Mouse (Mus musculus) Patski (cell line): Measurements from ENCODE around the gene Hnrnph2. TPM values are rescaled to one million over a fixed set of nuclear protein-coding genes. Genes with fewer than 3 reads are reported as not detected.
A peak's percentile ranks its signal among the peaks of the same experiment; 100 is the strongest.

ENCODE experiments used
- ATAC-seq: fragments of 100-300 bp; one replicate; pipeline ENCODE4 v1.8.0; 2021
- CTCF ChIA-PET: fragments of 350-600 bp; sonication (Branson Sonifier 250); formaldehyde crosslinking; loops from one replicate; lab custom pipeline; 2022; ENCODE audit warnings: inconsistent platforms; lab: Charles Lee
- POLR2A ChIA-PET: fragments of 350-600 bp; sonication (Branson Sonifier 250); formaldehyde crosslinking; loops from one replicate; lab custom pipeline; 2022; ENCODE audit warnings: antibody characterized with exemption, inconsistent platforms; lab: Charles Lee
- DNase-seq: peaks from one replicate; pipeline ENCODE4 v3.0.0-alpha.2; 2011; ENCODE audit warnings: low read depth, low spot score
- H3K27me3 ChIP-seq: fragments of 371-371 bp; one replicate; pipeline ENCODE4 v1.5.1; 2021
- CTCF ChIP-seq: fragments of 100-300 bp; IDR thresholded peaks from one replicate; pipeline ENCODE4 v1.5.1; 2021
- in situ Hi-C: fragments of 300-500 bp; cut with MboI; formaldehyde crosslinking; loops from 3 replicates; pipeline ENCODE4 v1.11.1; 2018; ENCODE audit warnings: low pct_unique_long_range_greater_than_20kb, mixed read lengths
- polyA plus RNA-seq: library from polyadenylated mRNA; unstranded; gene quantifications from one replicate; pipeline ENCODE4 v1.2.3, GENCODE M21; 2021

The Hnrnph2 gene
- polyA plus RNA-seq, result 133 TPM

DNA sequence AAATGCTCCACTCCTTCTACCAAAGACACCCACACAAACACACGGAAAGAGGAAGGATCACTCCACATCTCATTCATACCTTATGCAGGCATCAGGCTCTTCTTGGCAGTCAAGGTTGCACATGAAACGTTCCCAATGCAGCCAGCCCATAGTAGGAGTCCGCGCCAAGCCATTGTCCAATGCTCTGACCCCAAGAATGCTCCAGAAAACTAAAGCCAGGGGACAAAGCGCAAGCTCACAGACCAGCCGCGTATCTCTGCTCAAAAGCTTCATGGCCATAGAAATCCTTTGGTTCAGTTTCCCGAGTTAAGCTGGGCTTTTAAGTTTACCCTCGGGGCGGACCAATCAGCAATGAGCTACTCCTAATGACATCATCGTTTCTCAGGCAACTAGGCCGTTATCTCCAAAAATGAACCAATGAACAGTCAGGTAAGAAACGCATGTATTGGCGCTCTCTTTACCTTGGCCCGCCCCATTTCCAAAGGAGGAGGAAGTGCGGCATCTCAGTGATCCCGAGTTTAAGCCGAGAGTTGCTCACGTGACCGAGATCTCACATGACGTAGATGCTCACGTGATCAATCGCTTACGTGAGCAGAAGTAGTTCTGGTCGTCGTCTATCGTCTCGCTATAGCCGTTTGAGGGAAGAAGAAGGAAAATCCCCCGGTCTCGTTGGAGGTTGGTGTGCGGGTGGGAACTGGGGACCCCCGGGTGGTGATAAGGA is at the start of gene Hnrnph2, which contains the start of gene Gla:
Hnrnph2 (plus strand) TSS at position 521 of the 721 bp plus-strand sequence.
Gla (minus strand) TSS at position 467 of the 721 bp plus-strand sequence.
- in situ Hi-C loops, result no loop called here
- ATAC-seq (peak; percentile 91), DNase-seq (peak; percentile 86)
- CTCF ChIA-PET, result interaction anchor here (1.1 to 2.0 kb wide), 5 partner anchors 8 to 60 kb away, joined by 3 to 9 read pairs (median 5); partner anchors contain the start of gene Rpl36a
- H3K27me3 ChIP-seq, result peaks cover 7% of the 10 kb centered on the region
- POLR2A ChIA-PET, result interaction anchor here (1.1 to 1.3 kb wide), 3 partner anchors 10 to 15 kb away, joined by 3 to 5 read pairs (median 3); partner anchors contain the start of gene Rpl36a
- no peak for TF ChIP-seq CTCF

GRCm38 (mm10) chrX:134553326-134553725 is 47.7 kb upstream of the Hnrnph2 start:
- no peak for TF ChIP-seq CTCF
- ATAC-seq (no peak), DNase-seq (no peak)
- peaks cover 3% of the 10 kb centered on the region for H3K27me3 ChIP-seq
- in situ Hi-C loops, result no loop called here
- ChIA-PET POLR2A (no interaction called here), CTCF (no interaction called here)

DNA sequence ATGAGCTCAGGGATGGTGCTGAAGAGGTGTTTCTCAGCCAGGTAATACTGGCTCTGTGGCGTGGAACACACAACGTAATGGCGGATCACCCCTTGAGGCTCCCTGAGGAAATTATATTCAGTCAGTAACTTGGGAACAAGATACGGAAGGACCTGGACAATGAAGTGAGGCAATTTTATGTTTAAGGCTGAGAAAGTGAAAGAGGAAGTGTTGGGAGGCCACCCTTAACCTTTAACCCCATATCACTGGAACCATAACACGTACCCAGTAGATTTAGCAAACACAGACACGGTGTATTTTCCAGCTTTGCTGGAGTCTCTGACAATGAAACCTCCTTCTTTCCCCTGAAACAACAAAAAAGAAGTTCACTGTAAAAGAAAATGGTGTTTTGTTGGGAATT is 46.6 kb upstream of the Hnrnph2 start:
- ChIA-PET CTCF (interaction anchor here (1.3 kb wide), 1 partner anchor 9 kb away, joined by 3 read pairs; no protein-coding TSS in a partner anchor), POLR2A (interaction anchor here (0.7 kb wide), 1 partner anchor 21 kb away, joined by 3 read pairs; no protein-coding TSS in a partner anchor)
- H3K27me3 ChIP-seq, result peaks cover 6% of the 10 kb centered on the region
- TF ChIP-seq CTCF, result no peak
- DNase-seq (no peak), ATAC-seq (no peak)
- in situ Hi-C loops, result no loop called here

- H3K27me3 ChIP-seq, result peaks cover 57% of the 10 kb centered on the region
- no peak for TF ChIP-seq CTCF
- CTCF ChIA-PET, result interaction anchor here (2.2 kb wide), 1 partner anchor 20 kb away, joined by 5 read pairs; no protein-coding TSS in a partner anchor
- POLR2A ChIA-PET, result interaction anchor here (0.6 kb wide), 1 partner anchor 1567 kb away, joined by 4 read pairs; no protein-coding TSS in a partner anchor
- no peak for ATAC-seq
- in situ Hi-C loops, result no loop called here
- no peak for DNase-seq
Measured at GRCm38 (mm10) chrX:134564326-134564725, 36.7 kb upstream of the Hnrnph2 start.

- H3K27me3 ChIP-seq, result peaks cover 44% of the 10 kb centered on the region
Measured at GRCm38 (mm10) chrX:134566536-134567222, 34.3 kb upstream of the Hnrnph2 start.

GRCm38 (mm10) chrX:134577896-134578295 is 23.1 kb upstream of the Hnrnph2 start:
- in situ Hi-C loops, result no loop called here
- CTCF ChIA-PET, result no interaction called here
- POLR2A ChIA-PET, result no interaction called here
- no peak for TF ChIP-seq CTCF
- ATAC-seq (no peak), DNase-seq (no peak)
- H3K27me3 ChIP-seq, result peaks cover 29% of the 10 kb centered on the region

More at GRCm38 (mm10) chrX:134566536-134567222, 34.3 kb upstream of the Hnrnph2 start:
- in situ Hi-C loops, result no loop called here
- ATAC-seq, result no peak
- ChIA-PET CTCF (no interaction called here), POLR2A (no interaction called here)
- DNase-seq, result no peak
- no peak for TF ChIP-seq CTCF

DNA sequence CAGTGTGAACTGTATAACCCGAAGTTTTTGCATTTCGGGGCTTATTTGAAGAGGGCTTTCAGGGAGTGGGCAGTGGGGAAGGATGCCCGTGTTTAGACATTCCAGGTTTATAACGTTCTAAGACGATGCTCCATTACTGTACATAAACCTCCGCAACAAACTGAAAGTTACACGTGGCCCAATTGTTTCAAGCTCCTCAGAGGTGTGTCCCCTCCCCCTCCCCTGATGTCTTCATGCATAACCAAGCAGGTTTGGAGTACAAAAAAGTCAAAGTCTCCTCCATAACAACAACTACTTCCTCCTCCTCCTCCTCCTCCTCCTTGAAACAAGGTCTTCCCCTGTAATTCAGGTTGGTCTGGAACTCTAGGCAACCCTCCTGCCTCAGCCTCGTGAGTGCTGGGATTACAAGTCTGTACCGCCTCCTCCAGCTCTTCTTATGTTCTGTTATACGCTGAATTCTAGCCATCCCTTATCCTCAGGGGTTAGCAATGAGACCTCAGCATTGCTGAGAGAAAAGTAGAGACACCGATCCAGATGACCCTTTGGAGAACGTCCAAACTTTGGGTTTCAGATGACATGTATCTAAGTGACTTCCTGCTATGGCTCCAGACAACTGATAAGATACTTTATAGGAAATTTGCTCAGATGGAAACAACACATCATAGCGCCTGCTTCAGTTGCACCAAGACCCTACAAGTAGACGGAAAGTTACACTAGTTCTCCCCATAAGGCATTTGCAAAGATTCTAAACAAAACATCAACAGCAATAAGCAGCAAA is 20.3 kb upstream of the Hnrnph2 start:
- peaks cover 23% of the 10 kb centered on the region for H3K27me3 ChIP-seq
- no peak for ATAC-seq
- no peak for DNase-seq
- ChIA-PET POLR2A (no interaction called here), CTCF (no interaction called here)
- in situ Hi-C loops, result no loop called here
- no peak for TF ChIP-seq CTCF

GRCm38 (mm10) chrX:134582270-134582669 is 18.7 kb upstream of the Hnrnph2 start:
- POLR2A ChIA-PET, result no interaction called here
- H3K27me3 ChIP-seq, result peaks cover 23% of the 10 kb centered on the region
- DNase-seq (no peak), ATAC-seq (no peak)
- in situ Hi-C loops, result no loop called here
- no peak for TF ChIP-seq CTCF
- CTCF ChIA-PET, result interaction anchor here (1.2 kb wide), 1 partner anchor 32 kb away, joined by 3 read pairs; no protein-coding TSS in a partner anchor

DNA sequence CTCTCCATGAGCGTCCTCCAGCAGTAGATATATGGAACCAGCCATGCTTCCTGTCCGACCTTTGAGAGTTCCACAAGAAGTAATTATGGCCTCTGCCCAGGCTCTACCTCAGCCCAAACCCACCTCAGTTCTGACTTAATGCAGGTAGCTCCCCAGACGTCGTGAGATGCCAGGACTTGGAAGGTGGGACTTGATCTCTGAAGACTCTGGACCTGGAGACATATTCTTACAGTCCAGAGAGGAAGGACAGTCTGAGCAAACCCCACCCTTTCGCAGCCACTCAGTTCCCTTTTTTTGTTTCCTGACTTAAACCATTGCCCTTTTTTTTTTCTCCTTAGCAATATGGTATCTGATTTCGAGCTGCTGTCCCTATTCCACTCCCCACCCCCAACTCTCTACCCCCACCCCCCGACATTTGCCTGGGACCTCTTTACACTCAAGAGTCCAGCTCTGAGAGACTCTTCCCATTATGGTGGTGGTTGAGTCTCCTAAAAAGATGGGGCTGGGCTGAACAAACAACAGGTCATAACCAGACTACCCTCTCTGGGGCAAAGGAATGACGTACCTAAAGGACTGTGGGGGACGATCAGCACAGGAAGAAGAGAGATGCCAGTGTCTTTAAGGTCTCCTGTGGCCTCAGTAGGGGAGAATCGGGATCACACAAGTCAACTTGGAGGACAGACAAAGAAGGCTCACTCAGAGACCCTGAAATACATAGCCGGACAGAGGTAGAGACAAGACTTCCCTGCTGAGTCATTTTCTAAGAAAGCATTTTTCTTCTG is 17.9 kb upstream of the Hnrnph2 start, which contains the start of gene Btk:
Btk (minus strand) TSS at position 683 of the 782 bp plus-strand sequence.
- ChIA-PET CTCF (interaction anchor here (1.2 to 1.3 kb wide), 2 partner anchors 19 to 33 kb away, joined by 3 to 5 read pairs; no protein-coding TSS in a partner anchor), POLR2A (interaction anchor here (0.7 kb wide), 1 partner anchor 22 kb away, joined by 8 read pairs; no protein-coding TSS in a partner anchor)
- ATAC-seq (no peak), DNase-seq (no peak)
- peaks cover 23% of the 10 kb centered on the region for H3K27me3 ChIP-seq
- no peak for TF ChIP-seq CTCF
- in situ Hi-C loops, result no loop called here
